Comparison of ENCODE assay signal across 11 mouse cellular contexts in genomic region chr6:119467785-119468059, GRCm38 (mm10). TPM values are rescaled to one million over a fixed set of nuclear protein-coding genes. Genes with fewer than 3 reads are reported as not detected.
A peak's percentile ranks its signal among the peaks of the same experiment; 100 is the strongest.
DNase-seq lines count a peak whose midpoint lies in the region; ATAC-seq and TF ChIP-seq lines count a peak whose summit lies in the region.
"Had no signal": no experiment of that assay in that cellular context is flagged by ENCODE, and none has a peak within 500 bp of the region (broad histone marks: within the 10 kb centered on the region; RNA-seq: fewer than 3 reads in every experiment).

No protein-coding gene starts in this region.

- DNase-seq in heart, adult 2 months = no peak
- no peak for DNase-seq in heart, postnatal 14 days
- DNase-seq in liver, embryonic 14.5 days (ENCODE audit: low read depth in 3 of 3, low spot score in 3 of 3) = no peak
- DNase-seq in liver (no peak), MN1 (ENCODE audit: low spot score) (peak; percentile 73)
- DNase-seq in limb, embryonic 10.5 days (ENCODE audit: low spot score) = no peak
- DNase-seq in urinary bladder, postnatal 25 days (ENCODE audit: low spot score) = no peak
- DNase-seq in frontal cortex, postnatal 36 days (ENCODE audit: low spot score in 2 of 2) = no peak

- peaks cover 5% of the 10 kb centered on the region for H3K4me1 ChIP-seq in heart, adult 2 months (ENCODE audit: control insufficient read depth, insufficient read depth, low read length)
- no peaks in the 10 kb centered on the region; a peak in 1 of 4 replicates for H3K4me1 ChIP-seq in liver, embryonic 14.5 days (replicated peaks; ENCODE audit: control insufficient read depth in 2 of 2, insufficient read depth in 2 of 2, low read length in 1 of 2)
- peaks cover 10% of the 10 kb centered on the region for H3K4me1 ChIP-seq in limb, embryonic 10.5 days
- H3K4me1 ChIP-seq: embryonic facial prominence, embryonic 13.5 days; limb, embryonic 13.5 days had no signal

- TF ChIP-seq CTCF in heart, adult 2 months (IDR thresholded peaks at IDR 0.05) = peak; percentile 55
- TF ChIP-seq CTCF in liver, embryonic 14.5 days (IDR thresholded peaks at IDR 0.05; ENCODE audit: low read depth) = peak; percentile 49

- WGBS in heart, adult 2 months = 46% methylated on average over 2 of the region's 2 CpGs
- 51% methylated on average over 2 of the region's 2 CpGs for WGBS in liver, embryonic 14.5 days (ENCODE audit: insufficient replicate concordance)
- 92% methylated on average over 2 of the region's 2 CpGs for WGBS in limb, embryonic 10.5 days

- no peak overlapping the region for H3K4me3 ChIP-seq in heart, adult 2 months
- no peak overlapping the region for H3K4me3 ChIP-seq in liver, embryonic 14.5 days (ENCODE audit: insufficient read depth in 1 of 2, low read depth in 2 of 2, low read length in 2 of 2)
- H3K4me3 ChIP-seq in limb, embryonic 10.5 days = no peak overlapping the region
- H3K4me3 ChIP-seq: embryonic facial prominence, embryonic 13.5 days; limb, embryonic 13.5 days; midbrain, embryonic 12.5 days had no signal

- no peak for TF ChIP-seq POLR2A in heart, adult 2 months (IDR thresholded peaks at IDR 0.05; ENCODE audit: insufficient read depth, low read depth, low read length)

- TF ChIP-seq EP300 in heart, adult 2 months (IDR thresholded peaks at IDR 0.05; ENCODE audit: insufficient read depth, low read depth, low read length) = no peak
- no peak for TF ChIP-seq EP300 in liver, embryonic 14.5 days (IDR thresholded peaks at IDR 0.05; ENCODE audit: low read depth)

- ATAC-seq in liver, embryonic 14.5 days (ENCODE audit: insufficient read depth) = no peak

- H3K9me3 ChIP-seq in liver, embryonic 14.5 days (ENCODE audit: control insufficient read depth, low read length) = no peaks in the 10 kb centered on the region
- no peaks in the 10 kb centered on the region for H3K9me3 ChIP-seq in limb, embryonic 10.5 days (replicated peaks)
- H3K9me3 ChIP-seq: embryonic facial prominence, embryonic 13.5 days; limb, embryonic 13.5 days; midbrain, embryonic 12.5 days had no signal

- intact Hi-C loops in heart, adult 2 months (cut with DNase I) = no loop called here
- intact Hi-C loops in heart, postnatal 14 days (cut with DNase I) = no loop called here

- H3K27ac ChIP-seq in heart, adult 2 months = peak overlapping the region; percentile 60
- H3K27ac ChIP-seq in liver, embryonic 14.5 days = no peak overlapping the region
- H3K27ac ChIP-seq in limb, embryonic 10.5 days = peak overlapping the region; percentile 27; the same call in 1 of the 2 replicates
- H3K27ac ChIP-seq: embryonic facial prominence, embryonic 13.5 days; limb, embryonic 13.5 days; midbrain, embryonic 12.5 days had no signal

- no peaks in the 10 kb centered on the region for H3K79me2 ChIP-seq in heart, adult 2 months (replicated peaks; ENCODE audit: control insufficient read depth, insufficient read depth, low read length)

- H3K9ac ChIP-seq in heart, adult 2 months (ENCODE audit: low read depth, low read length) = no peak overlapping the region
- no peak overlapping the region for H3K9ac ChIP-seq in liver, embryonic 14.5 days (replicated peaks)
- H3K9ac ChIP-seq: embryonic facial prominence, embryonic 13.5 days; limb, embryonic 13.5 days; midbrain, embryonic 12.5 days had no signal

- H3K36me3 ChIP-seq in heart, adult 2 months (ENCODE audit: control insufficient read depth, insufficient read depth, low read length) = no peaks in the 10 kb centered on the region
- no peaks in the 10 kb centered on the region for H3K36me3 ChIP-seq in liver, embryonic 14.5 days (replicated peaks; ENCODE audit: control insufficient read depth, insufficient read depth, low read depth)
- H3K36me3 ChIP-seq in limb, embryonic 10.5 days = 0 out of 2 replicates have a peak, but pooled peaks cover 3% of the 10 kb centered on the region
- H3K36me3 ChIP-seq: embryonic facial prominence, embryonic 13.5 days; limb, embryonic 13.5 days; midbrain, embryonic 12.5 days had no signal

- no peak overlapping the region for H3K4me2 ChIP-seq in liver, embryonic 14.5 days (ENCODE audit: low read depth)
- H3K4me2 ChIP-seq: embryonic facial prominence, embryonic 13.5 days; limb, embryonic 13.5 days; midbrain, embryonic 12.5 days had no signal

- H3K27me3 ChIP-seq in heart, adult 2 months (ENCODE audit: control insufficient read depth, insufficient read depth, low read length) = no peaks in the 10 kb centered on the region
- no peaks in the 10 kb centered on the region for H3K27me3 ChIP-seq in liver, embryonic 14.5 days (ENCODE audit: control insufficient read depth, insufficient read depth, low read length)
- no peaks in the 10 kb centered on the region for H3K27me3 ChIP-seq in limb, embryonic 10.5 days (ENCODE audit: low read depth, poor library complexity, severe bottlenecking)
- H3K27me3 ChIP-seq: embryonic facial prominence, embryonic 13.5 days; limb, embryonic 13.5 days; midbrain, embryonic 12.5 days had no signal

RNA-seq across cellular contexts. Expression of gene Fbxl14, which starts 11.7 kb away (rescaled TPM):
- total RNA-seq in heart, adult 2 months (2021) = 10 to 100 TPM; 16.0 to 16.6 TPM
- polyA plus RNA-seq in heart, adult 2 months (2012; rRNA removed) = 19.7 and 20.3 TPM in 2 replicates
- 10 to 100 TPM; 15.4 to 16.5 TPM for total RNA-seq in heart, postnatal 14 days (2021)
- 16.3 and 18.8 TPM in 2 replicates for polyA plus RNA-seq in liver, embryonic 14.5 days (2012; rRNA removed)
- 3.7 and 3.9 TPM in 2 replicates for polyA plus RNA-seq in liver, embryonic 14.5 days (2014; fragmentation: Nextera tagmentation; extraction: Ambion mirVana)
- 3.0 and 3.5 TPM in 2 replicates for polyA plus RNA-seq in limb, embryonic 10.5 days (2016; fragmentation: Nextera tagmentation; extraction: Ambion mirVana)

RNA-seq across cellular contexts. Expression of gene Adipor2, which starts 50.2 kb away (rescaled TPM):
- total RNA-seq in heart, adult 2 months (2021) = 10 to 100 TPM; 62.7 to 63.6 TPM
- 57.0 and 72.2 TPM in 2 replicates for polyA plus RNA-seq in heart, adult 2 months (2012; rRNA removed)
- 10 to 100 TPM; 54.8 to 64.1 TPM for total RNA-seq in heart, postnatal 14 days (2021)
- 16.5 and 18.4 TPM in 2 replicates for polyA plus RNA-seq in liver, embryonic 14.5 days (2012; rRNA removed)
- 17.7 and 19.2 TPM in 2 replicates for polyA plus RNA-seq in liver, embryonic 14.5 days (2014; fragmentation: Nextera tagmentation; extraction: Ambion mirVana)
- 27.8 and 29.4 TPM in 2 replicates for polyA plus RNA-seq in limb, embryonic 10.5 days (2016; fragmentation: Nextera tagmentation; extraction: Ambion mirVana)
